Mouse (Mus musculus) kidney, postnatal 10 days (tissue): ENCODE data around the gene Jak3.

Experiments used
- DNase-seq: peaks from one replicate; pipeline ENCODE4 v3.0.0; 2021; ENCODE audit warnings: mixed read lengths

Gene Jak3

DNA sequence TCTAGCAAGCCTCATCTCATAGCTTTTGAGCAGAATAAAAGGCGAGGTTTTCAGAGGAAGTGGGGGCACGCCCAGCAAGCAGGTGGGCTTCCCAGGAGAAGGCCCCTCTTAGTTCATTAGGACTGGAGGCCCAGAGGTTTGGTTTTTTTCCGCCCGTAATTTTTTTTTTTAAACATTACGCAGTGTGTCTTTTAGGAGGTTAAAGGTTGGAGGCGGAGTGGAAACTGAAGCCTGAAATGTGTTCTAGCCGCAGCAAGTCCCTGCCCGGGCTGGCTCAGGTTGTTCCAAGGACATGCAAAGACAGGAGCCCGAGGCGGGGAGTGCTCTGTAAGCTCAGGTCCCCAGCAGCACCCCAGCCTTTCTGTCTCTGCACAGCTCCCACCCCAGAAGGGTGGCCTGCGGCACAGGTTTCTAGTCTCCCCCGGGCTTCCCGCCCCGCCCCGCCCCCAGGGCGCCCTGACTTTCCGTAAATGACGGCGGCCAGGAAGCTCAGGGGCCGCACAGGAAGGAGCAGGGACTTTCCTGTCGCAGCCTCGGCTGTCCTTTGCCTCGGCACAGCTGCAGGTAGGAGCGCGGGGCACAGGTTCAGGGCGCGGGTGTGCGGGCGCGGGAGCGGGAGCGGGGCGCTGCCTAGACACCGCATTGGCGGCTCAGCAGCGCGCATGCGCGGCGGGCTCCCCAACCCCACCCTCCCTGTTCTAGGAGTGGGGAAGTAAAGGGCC lies at the start of gene Jak3:
Gene Jak3 (plus strand): TSS at position 277 of the 722 bp plus-strand sequence.
- peak; percentile 73 for DNase-seq

DNA sequence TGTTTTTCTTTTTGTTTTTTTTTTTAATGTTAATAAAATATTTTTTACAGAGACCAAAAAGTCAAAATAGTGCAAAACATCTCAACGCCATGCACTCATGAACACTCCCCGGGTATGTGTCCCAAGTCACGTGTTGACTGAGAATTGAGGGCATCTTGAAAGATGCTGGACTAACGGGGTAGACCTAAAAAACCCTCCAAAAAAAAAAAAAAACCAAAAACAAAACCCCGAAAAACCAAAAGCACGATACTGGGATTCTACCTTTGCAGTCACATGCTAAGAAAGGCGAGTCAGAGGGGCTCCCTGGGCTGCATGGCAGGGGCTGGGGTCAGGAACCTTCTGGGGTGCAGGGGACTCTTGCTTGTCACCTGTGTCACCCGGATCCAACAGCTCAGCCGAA lies 49.3 kb upstream of the Jak3 start:
- no peak for DNase-seq

DNA sequence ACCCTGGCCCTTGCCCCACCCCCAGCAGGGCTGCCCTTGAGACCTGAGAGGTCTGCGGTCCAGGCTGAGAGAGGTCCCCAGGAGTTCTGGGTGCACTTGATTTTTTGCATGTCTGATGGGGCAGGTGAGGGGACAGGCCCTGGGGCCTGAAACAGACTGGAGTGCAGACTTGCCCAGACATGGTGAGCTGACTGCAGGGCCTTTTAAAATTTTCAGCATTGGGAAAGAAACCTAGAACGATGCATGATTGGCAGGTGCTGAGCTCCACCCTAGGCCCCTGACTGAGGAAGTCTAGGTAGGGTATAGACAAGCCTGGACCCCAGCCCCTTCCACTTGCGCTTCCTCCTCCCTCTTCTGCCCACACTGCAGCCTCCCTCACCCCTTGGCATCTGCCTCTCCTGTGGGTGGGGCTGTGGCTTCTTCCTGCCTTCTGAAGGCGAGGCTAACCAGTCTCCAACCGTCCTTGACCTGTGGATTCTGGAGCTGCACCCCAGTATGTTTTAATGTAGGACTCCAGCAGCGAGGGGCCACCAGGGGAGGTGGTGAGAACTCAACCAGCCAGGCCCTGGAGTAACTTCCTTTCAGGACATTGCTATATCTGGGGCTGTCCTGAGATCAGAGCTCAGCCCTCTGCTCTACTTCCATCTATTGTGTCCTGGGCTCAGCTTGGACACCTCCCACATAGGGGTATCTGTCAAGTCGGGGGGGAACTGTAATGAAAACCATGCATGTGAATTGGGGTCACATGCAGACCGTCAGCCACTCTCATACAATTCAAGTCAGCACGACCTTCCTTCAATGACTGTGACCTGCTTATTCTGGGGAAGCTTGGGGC lies 48.6 kb upstream of the Jak3 start:
- DNase-seq, result peak; percentile 42

DNA sequence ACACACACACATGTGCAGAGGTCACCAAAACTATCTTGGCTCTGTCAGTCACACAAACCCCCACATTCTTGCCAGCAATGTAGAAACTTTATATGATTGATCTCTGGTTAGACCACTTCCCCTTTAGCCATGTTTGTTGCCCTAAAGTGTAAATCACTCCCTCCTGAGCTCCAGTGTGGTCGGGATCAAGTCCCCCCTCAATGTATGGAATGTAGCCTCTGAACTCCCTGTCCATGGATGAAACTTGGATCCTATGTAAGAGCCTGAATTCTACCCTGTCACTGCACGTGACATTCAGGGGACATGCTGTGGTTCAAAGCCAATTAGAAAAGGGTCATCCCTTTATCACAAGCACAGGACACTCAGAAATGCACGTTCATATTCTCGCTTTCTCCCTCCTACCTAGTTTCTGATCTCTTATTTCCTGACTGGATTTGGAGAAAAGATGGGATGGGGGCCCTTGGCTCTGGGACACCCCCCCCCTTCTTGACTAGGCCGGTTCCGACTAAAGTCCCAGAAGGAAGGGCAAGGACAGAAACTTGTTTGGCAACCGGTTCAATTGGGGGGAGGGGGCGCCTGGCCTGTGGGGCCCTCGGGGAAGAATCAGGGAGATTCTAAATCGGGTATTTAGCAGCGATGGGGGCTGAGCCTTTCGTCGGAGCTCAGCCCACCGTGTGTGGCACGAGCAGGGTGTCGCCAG lies 47.5 kb upstream of the Jak3 start:
- no peak for DNase-seq

DNA sequence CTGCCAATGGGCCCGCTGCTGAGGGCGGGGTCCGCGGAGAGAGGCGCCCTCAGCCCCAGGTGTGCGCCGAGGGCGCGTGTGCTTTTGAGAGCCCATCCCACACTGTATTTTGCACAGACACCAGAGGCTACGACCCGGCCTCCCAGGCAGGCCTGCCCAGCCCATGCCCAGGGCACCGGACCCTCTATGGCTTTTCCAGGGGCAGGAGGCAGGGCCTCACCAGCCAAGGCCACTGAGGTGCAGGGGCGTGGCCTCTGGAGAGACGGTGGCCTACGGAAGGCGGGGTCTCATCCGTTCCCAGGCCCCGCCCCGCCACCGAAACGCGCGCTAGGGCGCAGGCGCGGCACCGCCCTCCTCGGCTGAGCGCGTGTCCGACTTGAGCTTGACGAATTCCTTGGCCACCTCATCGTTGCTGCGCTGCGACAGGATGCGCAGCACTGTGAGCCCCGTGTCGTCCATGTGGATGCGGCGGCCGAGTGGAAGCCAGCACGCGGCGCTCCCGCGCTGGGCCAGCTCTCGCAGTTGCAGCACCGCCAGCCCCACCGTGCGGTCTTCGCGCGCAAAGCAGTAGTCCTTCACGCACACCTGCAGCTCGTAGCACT lies 46.9 kb upstream of the Jak3 start:
- DNase-seq, result peak; percentile 97

DNA sequence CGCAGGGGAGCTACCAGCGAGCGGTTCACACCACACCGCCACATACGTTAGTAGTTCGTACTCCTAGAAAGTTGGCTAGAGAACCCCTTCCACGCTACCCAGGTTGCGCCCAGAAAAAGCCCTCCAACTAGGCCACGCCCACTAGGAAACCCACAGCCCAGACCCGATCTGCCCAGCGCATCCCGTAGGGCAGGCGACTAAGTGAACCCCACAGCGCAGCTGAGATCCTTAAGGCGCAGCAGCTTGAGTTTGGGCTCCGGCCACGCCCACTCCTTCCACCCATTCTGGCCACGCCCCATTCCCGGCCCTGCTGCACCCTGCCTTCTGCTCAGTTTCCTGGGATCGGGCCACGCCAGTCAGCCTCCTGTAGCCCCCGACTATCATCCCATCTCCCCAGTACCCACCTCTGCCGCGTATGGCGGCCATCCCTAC lies 46.3 kb upstream of the Jak3 start:
- DNase-seq, result peak; percentile 84

DNA sequence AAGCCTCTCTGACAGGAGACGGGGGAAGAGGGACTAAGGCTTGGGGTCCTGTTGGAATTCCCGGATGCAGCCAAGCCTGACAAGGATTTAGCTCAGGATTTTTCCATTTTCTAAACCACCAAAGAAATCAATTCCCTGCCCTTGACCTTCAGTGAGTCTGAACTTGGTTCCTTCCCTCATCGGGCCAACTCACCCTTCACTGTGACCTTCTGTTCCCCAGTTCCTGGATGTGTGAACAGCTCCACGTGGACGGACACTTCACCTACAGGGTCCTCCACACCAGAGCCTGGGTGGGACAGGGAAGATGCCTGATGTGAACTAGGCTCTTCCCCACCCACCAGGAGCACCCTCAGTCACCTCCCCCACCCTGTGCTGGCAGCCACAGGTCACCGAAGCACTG lies 45.3 kb upstream of the Jak3 start:
- DNase-seq, result no peak

DNA sequence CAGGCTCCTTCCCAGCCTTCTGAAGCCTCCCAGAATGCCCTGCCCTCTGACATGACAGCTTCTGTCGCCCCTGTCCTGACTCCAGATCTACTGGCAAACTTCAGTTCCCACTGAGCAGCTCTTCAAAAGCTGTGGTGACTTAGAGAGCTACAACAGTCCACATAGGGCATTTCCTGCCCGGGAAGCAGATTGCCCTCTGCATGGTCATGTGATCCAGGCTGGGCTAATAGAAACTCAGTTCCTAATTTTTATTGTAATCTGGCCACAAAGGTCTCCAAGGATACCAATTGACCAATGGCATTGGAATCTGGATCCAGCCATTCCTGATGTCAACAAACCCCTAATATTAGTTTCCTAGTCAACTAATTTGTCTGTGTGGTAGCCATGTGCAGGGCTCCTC lies 44.2 kb upstream of the Jak3 start:
- DNase-seq, result no peak

DNA sequence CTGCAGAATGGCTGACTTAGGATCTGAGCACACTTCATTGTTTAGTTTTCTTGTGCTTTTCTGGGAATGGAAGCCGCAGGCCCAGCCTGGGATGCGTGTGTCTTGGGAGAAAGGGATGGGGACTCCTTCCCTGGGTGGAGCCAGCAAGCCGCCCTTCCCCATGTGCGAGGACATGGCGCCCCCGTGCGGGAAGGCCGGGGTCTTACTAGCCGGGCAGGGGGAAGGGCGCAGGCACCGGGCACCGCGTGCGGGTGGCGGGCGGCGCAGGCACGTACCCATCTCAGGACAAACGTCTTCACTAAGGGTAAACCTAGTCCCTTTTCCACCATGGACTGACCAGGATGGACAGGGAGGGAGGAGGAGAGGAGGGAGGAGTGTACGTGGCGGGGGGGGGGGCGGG lies 42.9 kb upstream of the Jak3 start:
- DNase-seq, result peak; percentile 60

DNA sequence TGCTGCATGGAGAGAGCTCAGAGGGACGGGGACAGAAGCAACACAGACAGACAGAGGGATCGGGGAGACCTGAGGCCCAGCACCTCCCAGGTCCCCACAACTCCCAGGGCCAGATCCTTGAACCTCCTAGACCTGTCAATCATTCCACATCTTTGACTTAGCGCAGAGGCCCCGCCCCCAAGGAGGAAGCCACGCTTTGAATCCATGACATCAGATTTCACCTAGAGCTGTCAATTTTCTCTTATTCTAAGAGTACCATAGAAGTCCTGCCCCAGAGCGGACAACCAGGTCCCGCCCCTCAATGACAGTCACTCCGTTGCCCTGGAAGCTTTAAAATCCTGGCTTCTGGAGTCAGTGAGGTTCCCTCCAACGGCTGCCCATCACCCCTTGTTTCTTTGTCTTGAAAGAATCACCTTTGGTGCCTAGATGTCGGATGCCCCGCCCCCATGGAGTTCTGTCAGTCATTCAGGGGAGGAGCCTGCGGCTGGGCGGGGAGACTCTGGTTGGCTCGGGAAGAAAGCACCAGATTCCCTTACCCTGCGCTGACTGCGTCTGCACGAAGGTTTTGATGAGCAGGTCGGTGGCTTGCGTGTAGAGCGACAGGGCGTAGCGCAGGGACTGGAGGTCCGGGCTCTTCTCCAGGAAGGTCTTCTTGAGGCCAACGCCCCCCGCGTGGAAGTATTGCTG lies 42.0 kb upstream of the Jak3 start:
- peak; percentile 69 for DNase-seq

DNA sequence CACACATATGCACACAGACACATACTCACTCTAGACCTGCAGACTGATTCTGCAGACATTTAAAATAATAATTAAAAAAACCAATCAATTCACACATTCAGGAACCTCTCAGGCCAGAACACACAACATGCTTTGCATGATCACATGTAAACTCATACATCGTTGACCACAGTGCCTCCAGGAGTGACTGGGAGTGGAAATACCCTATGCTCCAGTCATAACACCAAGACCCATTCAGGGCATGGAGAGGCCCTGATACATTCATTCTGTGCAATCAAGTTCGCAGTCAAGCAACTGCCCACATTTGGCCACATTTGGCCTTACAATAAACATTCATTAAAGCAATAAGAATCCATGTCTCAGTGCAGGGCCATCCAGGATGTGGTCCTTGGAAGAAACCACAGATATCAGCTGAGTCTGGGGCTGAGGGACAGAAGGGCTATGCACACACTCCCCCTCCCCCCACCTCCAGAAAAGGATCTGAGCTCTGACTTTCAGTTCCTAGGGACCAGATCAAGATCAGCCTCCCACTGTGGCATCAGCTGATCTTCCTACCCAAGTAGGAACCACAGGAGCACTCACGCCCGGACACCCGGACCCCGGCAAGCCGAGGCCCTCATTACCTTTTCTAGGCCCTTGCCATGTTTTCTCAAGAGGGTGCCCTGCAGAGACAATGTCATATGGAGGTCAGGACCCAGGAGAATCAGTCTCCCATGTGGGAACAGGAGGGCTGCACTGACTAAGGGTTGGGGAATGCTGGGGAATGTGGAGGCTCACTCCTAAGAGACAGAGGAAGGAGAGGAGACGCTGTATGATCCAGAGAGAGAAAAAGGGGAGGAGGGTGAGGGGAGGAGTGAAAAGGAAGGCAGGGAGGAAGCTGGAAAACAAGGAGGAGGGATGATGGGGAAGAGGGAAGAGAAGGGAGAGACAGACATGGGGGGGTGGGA lies 38.7 kb upstream of the Jak3 start:
- DNase-seq, result no peak

DNA sequence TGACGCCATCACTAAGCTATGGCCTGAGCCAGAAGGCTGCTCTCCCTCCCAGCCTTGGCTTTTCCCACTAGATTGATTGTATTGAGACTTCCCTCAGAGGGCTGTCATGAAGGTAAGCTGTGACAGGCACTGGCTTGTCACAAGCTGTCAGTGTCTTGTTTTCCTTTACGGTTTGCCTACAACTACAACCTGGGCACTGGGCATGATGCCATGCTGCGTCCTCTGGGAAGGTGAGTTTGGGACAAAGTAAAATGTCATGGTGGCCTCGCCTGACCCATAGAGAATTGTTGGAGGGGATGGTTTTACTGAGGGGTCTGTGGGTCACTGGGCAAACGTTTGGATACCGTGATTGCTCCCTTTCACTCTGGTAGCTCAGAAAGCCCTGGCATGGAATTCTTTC lies 37.8 kb upstream of the Jak3 start:
- DNase-seq, result no peak

DNA sequence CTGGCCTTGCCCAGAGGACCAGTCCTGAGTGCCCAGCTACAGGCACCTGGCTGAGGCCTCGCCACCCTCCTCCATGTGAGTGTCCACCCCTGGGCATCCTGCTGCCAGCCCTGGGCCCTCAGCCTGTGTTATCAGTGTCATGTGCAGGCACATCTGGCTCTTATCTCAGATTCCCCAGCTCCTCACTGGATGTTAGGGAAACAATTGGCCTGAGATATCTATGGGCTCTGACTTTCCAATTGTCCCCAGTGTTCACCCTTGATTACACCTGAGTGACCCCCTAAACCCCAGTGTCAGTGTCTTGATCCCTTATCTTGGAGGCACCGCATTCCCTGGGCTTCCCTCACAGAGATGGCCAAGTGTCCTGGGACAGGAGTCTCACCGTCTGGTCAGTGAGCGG lies 36.8 kb upstream of the Jak3 start:
- DNase-seq, result no peak

DNA sequence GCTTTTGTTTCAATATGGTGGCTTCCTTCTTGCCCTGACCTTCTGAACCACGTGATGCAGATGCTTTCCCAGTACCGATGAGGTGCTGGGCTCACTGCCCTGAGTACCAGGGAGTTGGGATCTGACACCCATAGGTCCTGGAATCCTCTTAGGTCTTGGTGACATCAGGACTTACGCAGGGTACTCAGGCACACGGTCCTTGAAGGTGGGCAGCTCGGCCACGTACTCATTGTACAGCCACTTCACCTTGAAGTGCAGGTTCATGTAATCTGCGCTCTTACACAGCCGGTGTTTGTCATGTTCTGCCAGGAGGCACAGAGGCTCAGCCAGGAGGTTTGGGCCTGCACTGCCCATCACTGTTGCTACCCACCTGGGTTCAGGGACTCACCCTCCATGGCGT lies 30.6 kb upstream of the Jak3 start:
- no peak for DNase-seq

DNA sequence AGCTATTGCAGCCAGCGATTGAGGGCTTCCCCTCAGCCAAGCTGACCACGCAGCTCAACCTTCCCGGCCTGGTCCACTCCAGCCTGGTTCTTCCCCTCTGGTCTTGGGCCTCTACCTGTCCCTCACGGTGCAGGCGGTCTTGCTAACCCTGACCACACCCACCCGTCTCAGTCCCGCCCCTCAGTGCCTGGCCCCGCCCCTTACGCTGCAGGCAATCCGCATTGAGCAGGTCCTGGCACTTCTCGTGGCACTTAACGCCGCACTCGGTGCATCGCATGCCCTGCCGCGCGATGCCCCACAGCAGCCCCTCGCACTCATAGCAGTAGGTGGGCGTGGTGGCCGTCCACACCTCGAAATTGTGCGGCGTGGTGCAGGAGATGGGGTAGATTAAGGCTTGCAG lies 21.5 kb upstream of the Jak3 start:
- peak; percentile 68 for DNase-seq

DNA sequence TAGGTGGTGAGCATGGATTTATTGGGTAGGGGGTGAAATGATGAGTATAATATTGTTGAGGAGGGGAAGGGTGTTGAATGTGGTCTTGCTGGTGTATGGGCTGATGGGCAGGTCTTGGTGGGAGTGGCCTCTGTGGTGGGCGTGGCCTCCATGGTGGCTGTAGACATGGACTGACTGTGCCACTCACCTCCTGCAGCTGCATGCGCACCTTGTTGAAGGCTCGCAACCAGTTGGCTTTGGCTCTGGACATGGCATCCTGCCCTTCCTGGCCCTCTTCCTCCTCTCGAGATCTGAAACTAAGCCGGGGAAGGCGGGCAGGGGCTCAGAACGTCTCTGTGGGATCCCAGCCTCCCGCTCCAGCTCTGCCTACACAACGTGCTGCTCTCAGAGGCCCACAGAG lies 18.3 kb upstream of the Jak3 start:
- no peak for DNase-seq

DNA sequence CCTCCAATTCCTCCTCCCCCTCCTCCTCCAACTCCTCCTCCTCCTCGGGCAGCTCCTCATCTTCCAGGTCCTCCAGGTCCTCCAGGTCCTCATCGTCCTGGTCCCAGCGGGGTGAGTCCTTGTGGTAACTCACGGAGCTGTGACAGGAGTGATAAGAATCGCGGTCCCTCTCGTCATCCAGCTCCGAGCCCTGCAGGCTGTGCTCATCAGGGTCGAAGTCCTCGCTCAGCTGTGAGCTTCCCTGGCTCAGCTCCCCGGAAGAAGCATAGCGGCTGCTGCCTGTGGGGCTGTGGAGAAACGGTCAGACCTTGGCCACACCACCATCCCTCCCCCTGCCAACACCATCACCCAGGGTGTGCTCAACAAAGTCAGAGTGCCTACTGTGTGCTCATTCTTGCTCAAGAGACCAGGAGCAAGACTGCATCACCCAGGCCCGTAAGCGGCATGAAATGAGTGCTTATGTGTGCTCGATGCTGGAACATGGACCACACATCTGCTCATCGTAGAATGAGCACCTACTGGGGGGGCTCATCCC lies 17.5 kb upstream of the Jak3 start:
- DNase-seq, result peak; percentile 41

DNA sequence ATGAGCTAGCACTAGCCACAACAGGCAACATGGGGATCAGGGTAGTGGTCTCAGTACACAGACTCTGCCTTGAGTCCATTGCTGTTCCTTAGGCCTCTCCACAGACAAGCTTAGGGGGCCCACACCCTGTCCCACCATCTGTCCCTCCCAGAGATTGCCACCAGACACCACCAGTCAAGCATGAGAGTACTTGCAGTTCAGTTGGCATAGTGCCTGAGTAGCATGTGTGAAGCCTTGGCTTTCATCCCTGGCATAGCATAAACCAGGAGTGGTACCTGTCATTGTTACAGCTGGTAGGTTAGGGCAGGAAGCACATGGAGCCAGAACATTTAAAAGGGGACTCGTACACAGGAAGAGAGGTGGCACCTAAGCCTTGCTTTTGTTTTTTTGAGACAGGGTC lies 16.3 kb upstream of the Jak3 start:
- no peak for DNase-seq

DNA sequence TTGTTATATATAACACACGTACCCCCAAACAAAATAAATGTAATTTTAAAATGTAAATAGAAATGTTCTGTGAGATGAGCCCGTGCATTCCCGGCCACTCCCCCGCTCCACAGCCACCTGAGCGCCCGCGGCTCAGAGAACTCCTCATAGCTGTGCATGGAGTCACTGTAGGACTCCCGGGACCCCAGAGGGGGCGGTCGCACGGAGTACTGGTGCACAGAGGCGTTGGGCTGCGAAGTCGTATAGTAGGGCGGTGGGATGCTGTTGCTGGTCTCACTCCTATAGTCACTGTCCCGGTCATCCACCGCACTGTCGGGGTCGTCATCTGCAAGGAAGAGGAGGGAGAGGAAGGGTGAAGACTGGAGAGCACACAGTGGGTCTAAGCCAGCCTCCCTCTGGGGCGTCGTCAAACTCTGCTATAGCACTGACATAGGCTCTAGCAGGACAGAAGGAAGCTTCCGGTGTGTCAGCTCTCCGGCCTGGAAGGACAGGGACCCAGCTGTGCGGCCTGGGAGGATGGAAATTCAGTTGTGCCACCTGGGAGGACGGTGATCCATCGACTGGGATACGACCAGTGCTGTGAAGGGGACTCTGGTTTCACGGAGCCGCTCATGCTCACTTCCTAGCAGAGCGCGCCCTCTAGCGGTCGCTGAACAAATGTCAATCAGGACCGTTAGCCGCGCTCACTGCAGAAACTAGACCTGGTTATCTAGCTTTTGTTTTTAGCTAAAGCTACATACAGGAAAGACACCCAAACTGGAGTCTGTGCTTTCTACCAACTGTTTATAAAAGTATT lies 15.6 kb upstream of the Jak3 start:
- peak; percentile 94 for DNase-seq
